Mouse (Mus musculus) gastrocnemius, adult 2 months (tissue): Measurements from ENCODE around the gene Rcor2. TPM values are rescaled to one million over a fixed set of nuclear protein-coding genes. Genes with fewer than 3 reads are reported as not detected.

ENCODE experiments used
- DNase-seq: peaks from one replicate; pipeline ENCODE4 v3.0.0; 2022
- H3K27ac ChIP-seq: fragments of 200-600 bp; 2 replicates; pipeline ENCODE4 v1.8.1; 2022; ENCODE audit warnings: mild to moderate bottlenecking
- H3K4me3 ChIP-seq: fragments of 200-600 bp; 2 replicates; pipeline ENCODE4 v1.8.1; 2022; ENCODE audit warnings: mild to moderate bottlenecking, moderate library complexity
- CTCF ChIP-seq: fragments of 200-600 bp; IDR thresholded peaks from 2 replicates; pipeline ENCODE4 v1.8.1; 2022; ENCODE audit warnings: antibody characterized with exemption, mild to moderate bottlenecking, moderate library complexity
- intact Hi-C: fragments of 180-260 bp; cut with DNase I; formaldehyde crosslinking; loops from one replicate; pipeline ENCODE4 v1.15.1; 2025
- total RNA-seq, 2 experiments: library from RNA; stranded (reverse); gene quantifications; 2 replicates each; pipeline ENCODE4 v1.2.3; 2021

The Rcor2 gene
- total RNA-seq, 2 experiments from 2014 or later = 1.6 to 2.0 TPM

- TF ChIP-seq CTCF = no peak
- intact Hi-C loops = no loop called here
- peak overlapping the region; percentile 89 for H3K27ac ChIP-seq
These were observed 35.3 kb downstream of the Rcor2 start for GRCm38 (mm10) chr19:7302493-7302797.

GRCm38 (mm10) chr19:7303796-7304195 is 36.7 kb downstream of the Rcor2 start:
- Histone ChIP-seq H3K4me3 (no peak overlapping the region), H3K27ac (peak overlapping the region; percentile 89)
- peak; percentile 14; the same call in 1 of the 2 replicates for TF ChIP-seq CTCF
- DNase-seq = no peak
- intact Hi-C loops = no loop called here

More at GRCm38 (mm10) chr19:7302493-7302797, 35.3 kb downstream of the Rcor2 start:
- H3K4me3 ChIP-seq = no peak overlapping the region
- no peak for DNase-seq

- intact Hi-C loops = no loop called here
- no peak for DNase-seq
- Histone ChIP-seq H3K4me3 (no peak overlapping the region), H3K27ac (peak overlapping the region; percentile 89)
- no peak for TF ChIP-seq CTCF
These were observed 37.7 kb downstream of the Rcor2 start for GRCm38 (mm10) chr19:7304801-7305200.

- intact Hi-C loops = no loop called here
- H3K4me3 ChIP-seq = no peak overlapping the region
- no peak for TF ChIP-seq CTCF
- H3K27ac ChIP-seq = peak overlapping the region; percentile 89
- no peak for DNase-seq
These were observed 38.5 kb downstream of the Rcor2 start for GRCm38 (mm10) chr19:7305380-7306310.

- H3K4me3 ChIP-seq = no peak overlapping the region
- DNase-seq = peak; percentile 90
- intact Hi-C loops = no loop called here
- TF ChIP-seq CTCF = peak; percentile 13; the same call in 1 of the 2 replicates
- H3K27ac ChIP-seq = peak overlapping the region; percentile 89
These were observed 39.8 kb downstream of the Rcor2 start for GRCm38 (mm10) chr19:7306968-7307367.

- H3K27ac ChIP-seq = peak overlapping the region; percentile 89
- peak; percentile 42 for DNase-seq
- intact Hi-C loops = loop anchor here (2.0 kb wide), 1 partner anchor 31 kb away; no protein-coding TSS in a partner anchor
These were observed 41.1 kb downstream of the Rcor2 start for GRCm38 (mm10) chr19:7307995-7308770.

GRCm38 (mm10) chr19:7309738-7310330 is 42.7 kb downstream of the Rcor2 start:
- intact Hi-C loops = loop anchor here (2.0 kb wide), 1 partner anchor 29 kb away; no protein-coding TSS in a partner anchor
- no peak overlapping the region for H3K4me3 ChIP-seq
- peak overlapping the region; percentile 81 for H3K27ac ChIP-seq
- no peak for DNase-seq
- TF ChIP-seq CTCF = no peak

More at GRCm38 (mm10) chr19:7307995-7308770, 41.1 kb downstream of the Rcor2 start:
- TF ChIP-seq CTCF = no peak
- no peak overlapping the region for H3K4me3 ChIP-seq

- intact Hi-C loops = no loop called here
- Histone ChIP-seq H3K27ac (peak overlapping the region; percentile 81), H3K4me3 (peak overlapping the region; percentile 22)
- no peak for TF ChIP-seq CTCF
- DNase-seq = peak; percentile 69
These were observed 43.6 kb downstream of the Rcor2 start for GRCm38 (mm10) chr19:7310704-7311103.

- Histone ChIP-seq H3K4me3 (peak overlapping the region; percentile 22), H3K27ac (peak overlapping the region; percentile 81)
- TF ChIP-seq CTCF = no peak
- intact Hi-C loops = no loop called here
- DNase-seq = peak; percentile 42
These were observed 44.2 kb downstream of the Rcor2 start for GRCm38 (mm10) chr19:7311306-7311705.

- Histone ChIP-seq H3K27ac (no peak overlapping the region), H3K4me3 (no peak overlapping the region)
- no peak for TF ChIP-seq CTCF
- no peak for DNase-seq
- intact Hi-C loops = no loop called here
These were observed 46.5 kb downstream of the Rcor2 start for GRCm38 (mm10) chr19:7313660-7314059.

GRCm38 (mm10) chr19:7314976-7315586 is 48.0 kb downstream of the Rcor2 start:
- intact Hi-C loops = no loop called here
- no peak overlapping the region for H3K27ac ChIP-seq
- H3K4me3 ChIP-seq = no peak overlapping the region
- DNase-seq = no peak
- no peak for TF ChIP-seq CTCF

- TF ChIP-seq CTCF = no peak
- Histone ChIP-seq H3K4me3 (no peak overlapping the region), H3K27ac (no peak overlapping the region)
- DNase-seq = no peak
- intact Hi-C loops = no loop called here
These were observed 48.5 kb downstream of the Rcor2 start for GRCm38 (mm10) chr19:7315587-7315984.
